Mouse (Mus musculus): ENCODE data around the gene Lrrc17. TPM values are rescaled to one million over a fixed set of nuclear protein-coding genes. Genes with fewer than 3 reads are reported as not detected.
"Not testable (repeated sequence)": the region's sequence is repeated elsewhere in the genome, so short reads cannot be mapped to it uniquely, and the experiment has no call there.

The Lrrc17 gene
- polyA plus RNA-seq, 1 experiment, result 0.06 TPM

DNA sequence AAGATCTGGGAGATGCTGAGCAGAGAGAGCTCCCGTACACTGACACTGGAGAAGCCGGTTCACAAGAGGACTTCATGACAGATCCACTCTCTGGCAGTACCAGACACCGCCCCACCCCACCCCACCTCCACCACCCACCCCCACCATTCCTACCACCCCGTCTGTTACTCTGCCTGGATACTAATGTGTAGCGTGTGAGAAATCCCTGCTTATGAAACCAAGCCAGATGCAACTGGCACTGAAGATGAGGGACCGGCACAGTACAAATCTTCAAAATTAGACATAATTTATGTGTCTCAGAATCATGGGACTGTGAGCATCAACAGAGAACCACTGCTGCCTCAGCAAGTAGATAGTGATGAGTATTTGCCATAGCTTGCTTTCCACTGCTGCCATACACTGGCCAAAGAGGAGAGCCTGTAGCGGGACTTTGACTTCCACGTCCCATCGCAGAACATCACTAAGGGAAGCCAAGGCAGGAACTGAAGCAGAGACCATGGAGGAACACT is 49.9 kb downstream of the Lrrc17 start:
- H3K27ac ChIP-seq (ENCODE audit: insufficient read depth, low read length), result no peak overlapping the region
- DNase-seq (ENCODE audit: low read depth in 1 of 2, low spot score in 2 of 2), result no peak
- no peak overlapping the region for H3K4me3 ChIP-seq (ENCODE audit: extremely low read depth, insufficient read depth, insufficient read length)
- no peaks in the 10 kb centered on the region; the same call in 1 of the 2 replicates for H3K4me1 ChIP-seq (ENCODE audit: control insufficient read depth, insufficient read depth, insufficient read length)
- TF ChIP-seq POLR2A (IDR thresholded peaks at IDR 0.05; ENCODE audit: low read depth, low read length) (no peak), CTCF (IDR thresholded peaks at IDR 0.05; ENCODE audit: extremely low read depth, insufficient read depth, insufficient read length, insufficient replicate concordance) (no peak)
- no peaks in the 10 kb centered on the region for H3K27me3 ChIP-seq (ENCODE audit: control insufficient read depth, insufficient read depth, low read length)
- 89% methylated on average over 9 of the region's 9 CpGs for WGBS
- no peaks in the 10 kb centered on the region for H3K36me3 ChIP-seq (ENCODE audit: control insufficient read depth, insufficient read depth, low read length)

DNA sequence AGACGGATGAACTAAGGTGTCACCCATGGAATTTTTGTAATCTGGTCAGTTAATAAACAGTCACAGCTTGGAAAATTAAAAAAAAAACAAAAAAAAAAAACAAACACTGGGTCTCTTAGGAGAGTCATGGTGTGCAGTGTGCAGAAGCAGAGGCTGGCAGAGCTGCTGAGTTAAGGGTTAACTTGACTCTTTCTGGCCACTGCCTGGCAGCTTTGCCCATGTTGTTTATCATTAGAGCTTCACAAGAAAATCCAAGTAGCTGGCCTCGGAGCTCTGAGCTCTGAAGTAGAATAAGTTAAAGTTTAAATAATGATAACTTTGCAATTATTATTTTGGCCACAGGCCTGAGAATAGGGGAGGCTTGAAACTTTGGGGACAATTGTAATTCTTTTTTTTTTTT is 56.2 kb downstream of the Lrrc17 start:
- WGBS, result 86% methylated on average over 2 of the region's 2 CpGs
- H3K4me1 ChIP-seq (ENCODE audit: control insufficient read depth, insufficient read depth, insufficient read length); H3K4me3 ChIP-seq (ENCODE audit: extremely low read depth, insufficient read depth, insufficient read length); H3K36me3 ChIP-seq (ENCODE audit: control insufficient read depth, insufficient read depth, low read length); H3K27me3 ChIP-seq (ENCODE audit: control insufficient read depth, insufficient read depth, low read length); H3K27ac ChIP-seq (ENCODE audit: insufficient read depth, low read length); DNase-seq (ENCODE audit: low read depth in 1 of 2, low spot score in 2 of 2): not testable (repeated sequence)

DNA sequence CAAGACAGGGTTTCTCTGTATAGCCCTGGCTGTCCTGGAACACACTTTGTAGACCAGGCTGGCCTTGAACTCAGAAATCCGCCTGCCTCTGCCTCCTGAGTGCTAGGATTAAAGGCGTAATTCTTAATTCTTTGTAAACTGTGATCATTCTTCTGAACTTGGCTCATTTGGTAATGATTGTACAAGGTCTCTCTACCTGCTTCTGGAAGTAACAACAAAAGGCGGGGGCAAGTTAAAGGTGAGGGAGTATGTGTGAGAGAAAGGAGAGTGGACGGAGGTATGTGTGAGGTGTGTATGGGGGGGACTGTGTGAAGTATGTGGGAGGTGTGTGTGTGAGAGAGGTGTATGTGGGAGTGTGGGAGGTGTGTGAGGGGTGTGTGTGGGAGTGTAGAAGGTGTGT is 56.6 kb downstream of the Lrrc17 start:
- H3K4me3 ChIP-seq (ENCODE audit: extremely low read depth, insufficient read depth, insufficient read length), result no peak overlapping the region
- no peaks in the 10 kb centered on the region for H3K4me1 ChIP-seq (ENCODE audit: control insufficient read depth, insufficient read depth, insufficient read length)
- TF ChIP-seq CTCF (IDR thresholded peaks at IDR 0.05; ENCODE audit: extremely low read depth, insufficient read depth, insufficient read length, insufficient replicate concordance), result no peak
- no peak for TF ChIP-seq POLR2A (IDR thresholded peaks at IDR 0.05; ENCODE audit: low read depth, low read length)
- no peaks in the 10 kb centered on the region for H3K36me3 ChIP-seq (ENCODE audit: control insufficient read depth, insufficient read depth, low read length)
- 0 out of 2 replicates have a peak, but pooled peaks cover 2% of the 10 kb centered on the region for H3K27me3 ChIP-seq (ENCODE audit: control insufficient read depth, insufficient read depth, low read length)
- 94% methylated on average over 4 of the region's 4 CpGs for WGBS
- no peak for DNase-seq (ENCODE audit: low read depth in 1 of 2, low spot score in 2 of 2)
- no peak overlapping the region for H3K27ac ChIP-seq (ENCODE audit: insufficient read depth, low read length)

DNA sequence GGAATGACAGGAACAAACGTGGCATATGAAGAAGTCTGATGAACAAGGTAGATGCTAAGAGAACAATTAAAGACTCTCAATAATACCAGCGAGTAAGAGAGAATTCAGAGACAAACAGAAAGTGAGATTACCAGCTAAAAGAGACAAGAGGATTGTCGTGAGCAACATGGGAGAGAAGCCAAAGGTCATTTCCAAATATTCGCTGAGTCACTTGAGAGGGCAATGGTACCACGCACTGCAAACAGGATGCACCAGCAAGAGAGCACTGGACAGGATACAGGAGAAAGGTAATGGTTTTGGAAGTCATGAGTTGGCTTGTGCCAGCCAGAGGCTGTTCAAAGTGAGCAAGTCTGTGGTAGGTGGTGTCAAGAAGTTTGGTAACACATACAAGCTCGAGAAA is 62.6 kb downstream of the Lrrc17 start:
- no peak for DNase-seq (ENCODE audit: low read depth in 1 of 2, low spot score in 2 of 2)

DNA sequence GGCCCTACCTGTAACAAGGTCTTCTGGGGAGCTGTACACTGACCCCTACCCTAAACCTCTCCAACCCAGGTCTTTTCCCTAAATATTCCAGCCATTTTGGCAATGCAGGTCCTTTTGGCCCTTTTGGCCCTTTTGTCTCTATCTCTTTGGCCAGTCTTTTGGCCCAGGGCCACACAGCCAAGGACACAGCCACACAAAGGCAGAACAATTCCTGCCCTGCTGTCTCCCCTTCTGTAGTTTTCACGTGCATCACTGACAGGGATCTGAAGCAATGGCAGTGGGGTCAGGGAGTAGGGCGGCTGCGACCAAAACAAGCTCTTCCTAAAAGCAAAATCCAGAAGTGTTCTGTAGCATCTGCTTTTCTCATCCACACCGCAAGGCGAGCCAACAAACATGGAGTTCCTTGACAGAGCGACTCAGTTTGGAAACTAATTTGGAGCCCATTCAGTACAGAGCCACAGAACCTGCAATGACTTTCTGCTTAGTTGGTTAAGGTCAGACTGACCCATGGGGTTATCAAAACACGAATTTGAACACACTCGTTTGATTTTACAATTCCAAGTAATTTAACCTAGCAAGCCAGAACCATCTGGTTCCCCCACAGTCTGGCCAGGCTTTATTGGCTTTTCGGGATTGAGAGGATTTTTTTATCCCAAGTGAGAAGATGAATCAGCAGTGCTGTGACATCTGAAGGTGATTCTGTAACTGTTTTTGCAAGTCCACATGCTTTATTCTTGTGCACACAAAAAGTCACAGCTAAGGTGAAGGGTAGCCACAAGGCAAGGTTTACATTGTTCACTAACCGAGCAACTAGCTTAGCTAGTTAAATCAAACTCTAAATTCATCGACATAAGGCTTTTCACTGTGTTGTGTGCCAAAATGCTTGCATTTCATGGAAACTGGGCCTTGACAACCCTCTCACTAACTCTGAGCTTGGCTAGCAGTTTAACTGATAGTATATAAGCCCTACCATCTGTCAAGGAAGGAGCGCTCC is 65.2 kb downstream of the Lrrc17 start:
- WGBS, result 87% methylated on average over 12 of the region's 12 CpGs
- Histone ChIP-seq H3K4me3 (ENCODE audit: extremely low read depth, insufficient read depth, insufficient read length) (no peak overlapping the region), H3K27me3 (ENCODE audit: control insufficient read depth, insufficient read depth, low read length) (no peaks in the 10 kb centered on the region), H3K27ac (ENCODE audit: insufficient read depth, low read length) (no peak overlapping the region), H3K4me1 (ENCODE audit: control insufficient read depth, insufficient read depth, insufficient read length) (no peaks in the 10 kb centered on the region), H3K36me3 (ENCODE audit: control insufficient read depth, insufficient read depth, low read length) (no peaks in the 10 kb centered on the region)
- no peak for DNase-seq (ENCODE audit: low read depth in 1 of 2, low spot score in 2 of 2)
- TF ChIP-seq POLR2A (IDR thresholded peaks at IDR 0.05; ENCODE audit: low read depth, low read length) (no peak), CTCF (IDR thresholded peaks at IDR 0.05; ENCODE audit: extremely low read depth, insufficient read depth, insufficient read length, insufficient replicate concordance) (no peak)

More for the DNA sequence above, 62.6 kb downstream of the Lrrc17 start:
- 73% methylated on average over 6 of the region's 6 CpGs for WGBS
- Histone ChIP-seq H3K4me1 (ENCODE audit: control insufficient read depth, insufficient read depth, insufficient read length) (no peaks in the 10 kb centered on the region), H3K27me3 (ENCODE audit: control insufficient read depth, insufficient read depth, low read length) (0 out of 2 replicates have a peak, but pooled peaks cover 2% of the 10 kb centered on the region), H3K27ac (ENCODE audit: insufficient read depth, low read length) (no peak overlapping the region), H3K4me3 (ENCODE audit: extremely low read depth, insufficient read depth, insufficient read length) (no peak overlapping the region), H3K36me3 (ENCODE audit: control insufficient read depth, insufficient read depth, low read length) (no peaks in the 10 kb centered on the region)
- no peak for TF ChIP-seq POLR2A (IDR thresholded peaks at IDR 0.05; ENCODE audit: low read depth, low read length)
- TF ChIP-seq CTCF (IDR thresholded peaks at IDR 0.05; ENCODE audit: extremely low read depth, insufficient read depth, insufficient read length, insufficient replicate concordance), result no peak

DNA sequence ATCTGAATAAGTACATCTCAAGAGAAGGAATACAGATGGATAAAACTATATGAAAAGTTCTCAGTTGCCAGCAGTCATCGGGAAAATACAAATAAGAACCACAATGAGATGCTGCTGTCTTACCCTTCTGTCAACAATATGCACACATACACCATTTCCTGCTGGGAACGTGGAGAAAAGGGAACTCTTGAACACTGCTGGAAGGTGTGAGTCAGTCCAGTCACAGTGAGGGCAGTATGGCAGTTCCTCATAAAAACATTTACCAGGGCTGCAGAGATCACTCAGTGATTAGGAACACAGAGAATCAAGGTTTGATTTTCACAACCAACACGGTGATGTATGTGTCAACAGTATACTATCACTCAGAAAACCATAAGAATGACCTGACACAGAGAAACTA is 67.6 kb downstream of the Lrrc17 start:
- DNase-seq (ENCODE audit: low read depth in 1 of 2, low spot score in 2 of 2), result no peak
- WGBS, result 15% methylated on average over 3 of the region's 3 CpGs
- Histone ChIP-seq H3K4me1 (ENCODE audit: control insufficient read depth, insufficient read depth, insufficient read length) (no peaks in the 10 kb centered on the region), H3K27ac (ENCODE audit: insufficient read depth, low read length) (no peak overlapping the region), H3K4me3 (ENCODE audit: extremely low read depth, insufficient read depth, insufficient read length) (no peak overlapping the region), H3K27me3 (ENCODE audit: control insufficient read depth, insufficient read depth, low read length) (no peaks in the 10 kb centered on the region), H3K36me3 (ENCODE audit: control insufficient read depth, insufficient read depth, low read length) (no peaks in the 10 kb centered on the region)
- no peak for TF ChIP-seq CTCF (IDR thresholded peaks at IDR 0.05; ENCODE audit: extremely low read depth, insufficient read depth, insufficient read length, insufficient replicate concordance)
- TF ChIP-seq POLR2A (IDR thresholded peaks at IDR 0.05; ENCODE audit: low read depth, low read length), result no peak

DNA sequence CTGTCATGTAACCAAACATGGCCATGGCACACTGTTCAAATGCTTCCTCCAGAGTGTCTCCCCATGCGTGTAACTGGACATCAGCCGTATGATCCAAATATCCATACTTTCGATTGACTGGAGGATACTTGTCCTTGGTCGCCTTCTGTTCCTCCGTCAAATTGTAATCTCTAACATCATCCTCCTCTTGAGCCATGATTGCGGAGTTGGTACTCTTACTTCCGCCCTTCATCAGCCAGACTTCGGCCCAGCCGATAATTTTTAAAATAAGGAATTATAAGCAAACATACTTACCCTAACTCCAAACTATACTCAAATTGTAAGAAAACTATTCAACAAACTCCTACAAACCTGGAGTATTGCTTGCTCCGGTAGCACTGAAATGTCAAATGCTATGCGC is 70.9 kb downstream of the Lrrc17 start:
- not testable (repeated sequence) for H3K27me3 ChIP-seq (ENCODE audit: control insufficient read depth, insufficient read depth, low read length); DNase-seq (ENCODE audit: low read depth in 1 of 2, low spot score in 2 of 2); H3K4me3 ChIP-seq (ENCODE audit: extremely low read depth, insufficient read depth, insufficient read length); H3K4me1 ChIP-seq (ENCODE audit: control insufficient read depth, insufficient read depth, insufficient read length); H3K27ac ChIP-seq (ENCODE audit: insufficient read depth, low read length); H3K36me3 ChIP-seq (ENCODE audit: control insufficient read depth, insufficient read depth, low read length)
- WGBS, result 95% methylated on average over 11 of the region's 11 CpGs

All from spleen, adult 2 months (tissue).